Mouse (Mus musculus) heart, adult 2 months (tissue): Measurements from ENCODE around the gene Tdpoz4. TPM values are rescaled to one million over a fixed set of nuclear protein-coding genes. Genes with fewer than 3 reads are reported as not detected.
"Not testable (repeated sequence)": the region's sequence is repeated elsewhere in the genome, so short reads cannot be mapped to it uniquely, and the experiment has no call there.

Source experiments
- DNase-seq, 2 experiments: peaks; one replicate each; pipeline ENCODE4 v3.0.0; 2021
- H3K27ac ChIP-seq: fragments of 200-600 bp; 2 replicates; pipeline ENCODE4 v1.8.1; 2022
- H3K27me3 ChIP-seq: fragments of 200-500 bp; 2 replicates; pipeline ENCODE4 v1.6.1; 2012; ENCODE audit warnings: mild to moderate bottlenecking, low read length, inconsistent platforms, mixed read lengths; ENCODE audit not compliant: control insufficient read depth, insufficient read depth
- H3K36me3 ChIP-seq: fragments of 200-500 bp; 2 replicates; pipeline ENCODE4 v1.6.1; 2012; ENCODE audit warnings: low read length, inconsistent platforms; ENCODE audit not compliant: control insufficient read depth, insufficient read depth
- H3K4me1 ChIP-seq: fragments of 200-500 bp; 2 replicates; pipeline ENCODE4 v1.6.1; 2011; ENCODE audit warnings: low read length; ENCODE audit not compliant: control insufficient read depth, insufficient read depth
- H3K4me3 ChIP-seq: fragments of 200-600 bp; 2 replicates; pipeline ENCODE4 v1.8.1; 2022
- H3K79me2 ChIP-seq: fragments of 200-500 bp; replicated peaks from 2 replicates; pipeline ENCODE4 v1.6.1; 2012; ENCODE audit warnings: mild to moderate bottlenecking, inconsistent platforms, low read length, moderate library complexity, mixed read lengths; ENCODE audit not compliant: control insufficient read depth, insufficient read depth
- H3K9ac ChIP-seq: fragments of 200-500 bp; 2 replicates; pipeline ENCODE4 v1.6.1; 2012; ENCODE audit warnings: low read depth, mild to moderate bottlenecking, control low read depth, inconsistent platforms, low read length, mixed read lengths
- WGBS: fragments of 180-500 bp; shearing (Covaris S2); methylation state at CpG from one replicate; pipeline ENCODE4 v1.1.7; 2018; 5-methylcytosine and 5-hydroxymethylcytosine counted together
- intact Hi-C: fragments of 180-260 bp; cut with DNase I; formaldehyde crosslinking; loops from one replicate; pipeline ENCODE4 v1.15.1; 2025
- long read RNA-seq: library from polyadenylated mRNA; stranded (forward); transcript quantifications from one replicate; pipeline ENCODE4 v2.0.0, GENCODE M21; 2021
- polyA plus RNA-seq: library from polyadenylated mRNA; depleted of rRNA; stranded (reverse); fragments of >200 nt; gene quantifications from 2 replicates; pipeline ENCODE4 v1.2.3, GENCODE M21; 2012; rRNA removed
- total RNA-seq, 2 experiments: library from RNA; stranded (reverse); gene quantifications; 2 replicates each; pipeline ENCODE4 v1.2.3; 2021

Gene Tdpoz4
- total RNA-seq (not detected), polyA plus RNA-seq (not detected in 2 replicates)
- long read RNA-seq: 0 reads

DNA sequence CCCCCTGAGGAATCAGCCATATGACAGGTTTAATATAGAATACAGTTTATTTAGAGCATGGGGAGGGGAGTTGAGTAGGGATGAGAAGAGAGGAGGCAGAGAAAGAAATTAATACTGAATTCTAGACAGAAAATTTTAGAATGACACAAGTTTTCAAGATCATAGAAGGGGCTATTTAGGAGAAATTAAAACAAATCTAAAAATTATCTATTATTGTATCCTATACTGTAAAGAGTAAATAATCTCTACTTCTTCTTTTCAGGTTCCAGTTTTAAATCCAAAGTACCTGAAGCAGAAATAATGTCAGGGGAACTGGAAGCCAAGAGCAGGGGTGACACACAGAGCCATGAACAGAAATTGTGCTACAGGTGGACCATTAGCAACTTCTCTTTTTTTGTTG, at the start of gene Tdpoz4:
TSS of gene Tdpoz4 (plus strand) at position 301 of the 400 bp plus-strand sequence.
- H3K9ac ChIP-seq, H3K36me3 ChIP-seq, H3K27ac ChIP-seq, H3K4me3 ChIP-seq, H3K79me2 ChIP-seq, DNase-seq, intact Hi-C loops, H3K4me1 ChIP-seq, H3K27me3 ChIP-seq: not testable (repeated sequence)

DNA sequence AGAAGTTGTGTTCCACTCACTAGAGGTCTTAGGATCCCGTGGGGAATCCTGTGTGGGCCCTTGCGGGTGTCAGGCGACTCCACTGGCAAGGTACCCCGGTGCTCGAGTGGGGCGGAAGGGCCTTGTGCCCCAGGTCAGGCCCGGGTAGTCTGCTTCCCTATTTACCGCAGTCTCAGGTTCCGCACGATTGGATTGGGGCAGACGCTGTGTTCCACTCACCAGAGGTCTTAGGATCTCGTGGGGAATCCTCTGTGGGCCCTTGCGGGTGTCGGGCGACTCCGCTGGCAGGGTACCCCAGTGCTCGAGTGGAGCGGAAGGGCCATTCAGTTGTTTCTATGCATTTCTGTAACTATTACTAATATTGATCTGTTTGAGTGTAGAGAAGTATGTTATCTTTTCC, 42.2 kb upstream of the Tdpoz4 start:
- DNase-seq, H3K79me2 ChIP-seq, intact Hi-C loops, H3K27me3 ChIP-seq, H3K4me3 ChIP-seq, H3K4me1 ChIP-seq, H3K36me3 ChIP-seq, H3K9ac ChIP-seq, H3K27ac ChIP-seq: not testable (repeated sequence)
- 86% methylated on average over 18 of the region's 18 CpGs for WGBS

DNA sequence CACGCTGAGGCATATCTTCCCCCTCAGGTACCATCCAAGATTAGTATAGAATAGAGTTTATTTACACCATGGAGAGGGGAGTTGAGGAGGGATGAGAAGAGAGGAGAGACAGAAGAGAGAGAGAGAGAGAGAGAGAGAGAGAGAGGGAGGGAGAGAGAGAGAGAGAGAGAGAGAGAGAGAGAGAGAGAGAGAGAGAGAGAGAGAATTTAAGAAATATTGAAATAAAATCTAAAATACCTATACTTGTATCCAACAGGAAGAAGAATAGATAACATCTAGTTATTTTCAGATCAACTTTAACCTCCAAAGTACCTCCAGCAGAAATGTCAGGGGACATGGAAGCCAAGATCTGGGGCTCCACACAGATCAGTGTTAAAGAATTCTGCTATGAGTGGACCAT, 23.5 kb upstream of the Tdpoz4 start, which contains the start of gene Gm5773:
TSS of gene Gm5773 (plus strand) at position 301 of the 400 bp plus-strand sequence.
- H3K4me3 ChIP-seq, H3K79me2 ChIP-seq, DNase-seq, H3K4me1 ChIP-seq, H3K27me3 ChIP-seq, intact Hi-C loops, H3K9ac ChIP-seq, H3K27ac ChIP-seq, H3K36me3 ChIP-seq: not testable (repeated sequence)
- WGBS: 63% methylated on average over 1 of the region's 1 CpGs

DNA sequence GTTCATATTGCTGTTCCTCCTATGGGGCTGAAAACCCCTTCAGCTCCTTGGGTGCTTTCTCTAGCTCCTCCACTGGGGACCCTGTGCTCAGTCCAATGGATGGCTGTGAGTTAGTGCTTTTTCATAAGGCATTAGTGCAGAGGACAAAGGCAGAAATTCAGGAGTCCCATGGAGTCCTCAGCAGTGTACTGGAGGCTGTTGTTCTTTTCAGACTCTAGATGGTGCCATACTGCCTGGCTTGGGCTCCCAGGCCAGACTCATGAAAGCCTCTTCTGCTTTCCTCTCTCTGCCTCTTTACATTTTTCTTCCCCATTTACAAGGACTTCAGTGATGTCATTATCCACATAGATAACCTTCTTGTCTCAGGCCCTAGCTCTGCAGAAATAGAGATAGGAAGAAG, 17.1 kb downstream of the Tdpoz4 start:
- H3K4me3 ChIP-seq, DNase-seq, intact Hi-C loops, H3K27me3 ChIP-seq, H3K4me1 ChIP-seq, H3K36me3 ChIP-seq, H3K79me2 ChIP-seq, H3K27ac ChIP-seq, H3K9ac ChIP-seq: not testable (repeated sequence)

DNA sequence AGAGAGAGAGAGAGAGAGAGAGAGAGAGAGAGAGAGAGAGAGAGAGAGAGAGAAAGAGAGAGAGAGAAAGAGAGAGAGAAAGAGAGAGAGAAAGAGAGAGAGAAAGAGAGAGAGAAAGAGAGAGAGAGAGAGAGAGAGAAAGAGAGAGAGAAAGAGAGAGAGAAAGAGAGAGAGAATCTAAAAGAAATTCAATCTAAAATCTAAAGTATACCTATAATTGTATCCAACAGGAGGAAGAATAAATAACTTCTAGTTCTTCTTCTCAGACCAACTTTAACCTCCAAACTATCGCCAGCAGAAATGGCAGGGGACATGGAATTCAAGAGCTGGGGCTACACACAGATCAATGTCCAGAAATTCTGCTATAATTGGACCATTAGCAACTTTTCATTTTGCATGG, 29.5 kb downstream of the Tdpoz4 start, which contains the start of gene Tdpoz3:
TSS of gene Tdpoz3 (plus strand) at position 301 of the 400 bp plus-strand sequence.
- intact Hi-C loops, H3K79me2 ChIP-seq, H3K4me3 ChIP-seq, DNase-seq, H3K36me3 ChIP-seq, H3K27me3 ChIP-seq, H3K9ac ChIP-seq, H3K27ac ChIP-seq, H3K4me1 ChIP-seq: not testable (repeated sequence)
- 57% methylated on average over 1 of the region's 1 CpGs for WGBS

Other genes with a start within 250 kb of the Tdpoz4 start
- 10 to 100 TPM; 70.5 to 93.9 TPM for gene S100a10, start 241.3 kb upstream of the Tdpoz4 start, total RNA-seq
- 41.9 and 47.3 TPM in 2 replicates for gene S100a10, start 241.3 kb upstream of the Tdpoz4 start, polyA plus RNA-seq
- gene Tdpoz2, start 143.7 kb upstream of the Tdpoz4 start, total RNA-seq: not detected
- gene Tdpoz2, start 143.7 kb upstream of the Tdpoz4 start, polyA plus RNA-seq: not detected in 2 replicates
- not detected for gene Tdpoz1, start 120.1 kb upstream of the Tdpoz4 start, total RNA-seq
- not detected in 2 replicates for gene Tdpoz1, start 120.1 kb upstream of the Tdpoz4 start, polyA plus RNA-seq
- not detected for gene Gm37596, start 103.3 kb upstream of the Tdpoz4 start, total RNA-seq
- gene Gm37596, start 103.3 kb upstream of the Tdpoz4 start, polyA plus RNA-seq: not detected in 2 replicates
- gene Gm5773, start 23.4 kb upstream of the Tdpoz4 start, total RNA-seq: not detected
- gene Gm5773, start 23.4 kb upstream of the Tdpoz4 start, polyA plus RNA-seq: not detected in 2 replicates
- not detected for gene Tdpoz3, start 29.6 kb downstream of the Tdpoz4 start, total RNA-seq
- gene Tdpoz3, start 29.6 kb downstream of the Tdpoz4 start, polyA plus RNA-seq: not detected in 2 replicates
- gene Gm9117, start 147.1 kb downstream of the Tdpoz4 start, total RNA-seq: not detected
- gene Gm9117, start 147.1 kb downstream of the Tdpoz4 start, polyA plus RNA-seq: not detected in 2 replicates
- gene Tdpoz5, start 164.9 kb downstream of the Tdpoz4 start, total RNA-seq: not detected
- gene Tdpoz5, start 164.9 kb downstream of the Tdpoz4 start, polyA plus RNA-seq: not detected in 2 replicates